Mouse (Mus musculus): ENCODE results near the gene Ttll6. TPM values are rescaled to one million over a fixed set of nuclear protein-coding genes. Genes with fewer than 3 reads are reported as not detected.
A peak's percentile ranks its signal among the peaks of the same experiment; 100 is the strongest.

Ttll6 gene
- polyA plus RNA-seq, 1 experiment from 2014 or later = 0.12 TPM

- Histone ChIP-seq H3K9me3 (ENCODE audit: control insufficient read depth, low read length) (no peaks in the 10 kb centered on the region), H3K27me3 (ENCODE audit: control insufficient read depth, insufficient read depth, low read length) (peaks cover 100% of the 10 kb centered on the region), H3K4me1 (replicated peaks; ENCODE audit: control insufficient read depth, insufficient read depth, low read length) (0 out of 2 replicates have a peak, but pooled peaks cover 1% of the 10 kb centered on the region), H3K9ac (ENCODE audit: low read depth, low read length) (no peak overlapping the region), H3K4me3 (ENCODE audit: low read depth, low read length) (no peak overlapping the region), H3K4me2 (replicated peaks; ENCODE audit: low read depth, low read length) (no peak overlapping the region), H3K36me3 (ENCODE audit: control insufficient read depth, insufficient read depth, low read length) (no peaks in the 10 kb centered on the region), H3K27ac (ENCODE audit: low read depth, low read length) (no peak overlapping the region)
- DNase-seq (ENCODE audit: low spot score) = peak; percentile 45
- ATAC-seq (ENCODE audit: low FRiP score) = no peak
- 9% methylated on average over 11 of the region's 11 CpGs for WGBS
Observed at GRCm38 (mm10) chr11:96194961-96195640, 61.5 kb downstream of the Ttll6 start.

GRCm38 (mm10) chr11:96195769-96196280 lies 62.2 kb downstream of the Ttll6 start:
- DNase-seq (ENCODE audit: low spot score) = peak; percentile 45
- H3K9ac ChIP-seq (ENCODE audit: low read depth, low read length) = no peak overlapping the region

GRCm38 (mm10) chr11:96198642-96199041 lies 65.1 kb downstream of the Ttll6 start:
- Histone ChIP-seq H3K27ac (ENCODE audit: low read depth, low read length) (no peak overlapping the region), H3K36me3 (ENCODE audit: control insufficient read depth, insufficient read depth, low read length) (no peaks in the 10 kb centered on the region), H3K4me1 (replicated peaks; ENCODE audit: control insufficient read depth, insufficient read depth, low read length) (0 out of 2 replicates have a peak, but pooled peaks cover 2% of the 10 kb centered on the region), H3K9ac (ENCODE audit: low read depth, low read length) (no peak overlapping the region), H3K9me3 (ENCODE audit: control insufficient read depth, low read length) (no peaks in the 10 kb centered on the region), H3K4me2 (replicated peaks; ENCODE audit: low read depth, low read length) (no peak overlapping the region), H3K4me3 (ENCODE audit: low read depth, low read length) (no peak overlapping the region), H3K27me3 (ENCODE audit: control insufficient read depth, insufficient read depth, low read length) (peaks cover 98% of the 10 kb centered on the region)
- WGBS = under 1% methylated on average over 12 of the region's 12 CpGs
- ATAC-seq (ENCODE audit: low FRiP score) = no peak
- peak; percentile 59 for DNase-seq (ENCODE audit: low spot score)

More at GRCm38 (mm10) chr11:96195769-96196280, 62.2 kb downstream of the Ttll6 start:
- no peak overlapping the region for H3K4me2 ChIP-seq (replicated peaks; ENCODE audit: low read depth, low read length)
- no peak overlapping the region for H3K27ac ChIP-seq (ENCODE audit: low read depth, low read length)
- 0 out of 2 replicates have a peak, but pooled peaks cover 2% of the 10 kb centered on the region for H3K4me1 ChIP-seq (replicated peaks; ENCODE audit: control insufficient read depth, insufficient read depth, low read length)
- no peak overlapping the region for H3K4me3 ChIP-seq (ENCODE audit: low read depth, low read length)
- H3K36me3 ChIP-seq (ENCODE audit: control insufficient read depth, insufficient read depth, low read length) = no peaks in the 10 kb centered on the region
- WGBS = 3% methylated on average over 20 of the region's 20 CpGs
- no peaks in the 10 kb centered on the region for H3K9me3 ChIP-seq (ENCODE audit: control insufficient read depth, low read length)
- ATAC-seq (ENCODE audit: low FRiP score) = no peak
- peaks cover 100% of the 10 kb centered on the region for H3K27me3 ChIP-seq (ENCODE audit: control insufficient read depth, insufficient read depth, low read length)

- Histone ChIP-seq H3K4me1 (replicated peaks; ENCODE audit: control insufficient read depth, insufficient read depth, low read length) (0 out of 2 replicates have a peak, but pooled peaks cover 2% of the 10 kb centered on the region), H3K4me2 (replicated peaks; ENCODE audit: low read depth, low read length) (no peak overlapping the region), H3K27me3 (ENCODE audit: control insufficient read depth, insufficient read depth, low read length) (peaks cover 98% of the 10 kb centered on the region), H3K9me3 (ENCODE audit: control insufficient read depth, low read length) (no peaks in the 10 kb centered on the region), H3K27ac (ENCODE audit: low read depth, low read length) (no peak overlapping the region), H3K9ac (ENCODE audit: low read depth, low read length) (no peak overlapping the region), H3K4me3 (ENCODE audit: low read depth, low read length) (no peak overlapping the region), H3K36me3 (ENCODE audit: control insufficient read depth, insufficient read depth, low read length) (no peaks in the 10 kb centered on the region)
- DNase-seq (ENCODE audit: low spot score) = peak; percentile 50
- WGBS = 3% methylated on average over 22 of the region's 22 CpGs
- ATAC-seq (ENCODE audit: low FRiP score) = no peak
Observed at GRCm38 (mm10) chr11:96199181-96200086, 65.8 kb downstream of the Ttll6 start.

- peaks cover 98% of the 10 kb centered on the region for H3K27me3 ChIP-seq (ENCODE audit: control insufficient read depth, insufficient read depth, low read length)
- H3K27ac ChIP-seq (ENCODE audit: low read depth, low read length) = no peak overlapping the region
- no peak overlapping the region for H3K4me2 ChIP-seq (replicated peaks; ENCODE audit: low read depth, low read length)
- no peak overlapping the region for H3K4me3 ChIP-seq (ENCODE audit: low read depth, low read length)
- ATAC-seq (ENCODE audit: low FRiP score) = no peak
- no peaks in the 10 kb centered on the region for H3K9me3 ChIP-seq (ENCODE audit: control insufficient read depth, low read length)
- under 1% methylated on average over 14 of the region's 14 CpGs for whole genome bisulfite sequencing
- 0 out of 2 replicates have a peak, but pooled peaks cover 2% of the 10 kb centered on the region for H3K4me1 ChIP-seq (replicated peaks; ENCODE audit: control insufficient read depth, insufficient read depth, low read length)
- H3K36me3 ChIP-seq (ENCODE audit: control insufficient read depth, insufficient read depth, low read length) = no peaks in the 10 kb centered on the region
- peak; percentile 49 for DNase-seq (ENCODE audit: low spot score)
- no peak overlapping the region for H3K9ac ChIP-seq (ENCODE audit: low read depth, low read length)
Observed at GRCm38 (mm10) chr11:96200183-96200655, 66.6 kb downstream of the Ttll6 start.

GRCm38 (mm10) chr11:96201741-96202140 lies 68.2 kb downstream of the Ttll6 start:
- Histone ChIP-seq H3K4me2 (replicated peaks; ENCODE audit: low read depth, low read length) (no peak overlapping the region), H3K36me3 (ENCODE audit: control insufficient read depth, insufficient read depth, low read length) (no peaks in the 10 kb centered on the region), H3K9ac (ENCODE audit: low read depth, low read length) (no peak overlapping the region), H3K27ac (ENCODE audit: low read depth, low read length) (no peak overlapping the region), H3K4me1 (replicated peaks; ENCODE audit: control insufficient read depth, insufficient read depth, low read length) (0 out of 2 replicates have a peak, but pooled peaks cover 2% of the 10 kb centered on the region), H3K27me3 (ENCODE audit: control insufficient read depth, insufficient read depth, low read length) (peaks cover 97% of the 10 kb centered on the region), H3K4me3 (ENCODE audit: low read depth, low read length) (no peak overlapping the region), H3K9me3 (ENCODE audit: control insufficient read depth, low read length) (no peaks in the 10 kb centered on the region)
- DNase-seq (ENCODE audit: low spot score) (peak; percentile 48), ATAC-seq (ENCODE audit: low FRiP score) (no peak)

- Histone ChIP-seq H3K9me3 (ENCODE audit: control insufficient read depth, low read length) (no peaks in the 10 kb centered on the region), H3K27me3 (ENCODE audit: control insufficient read depth, insufficient read depth, low read length) (peaks cover 97% of the 10 kb centered on the region), H3K36me3 (ENCODE audit: control insufficient read depth, insufficient read depth, low read length) (no peaks in the 10 kb centered on the region), H3K9ac (ENCODE audit: low read depth, low read length) (no peak overlapping the region), H3K27ac (ENCODE audit: low read depth, low read length) (no peak overlapping the region), H3K4me3 (ENCODE audit: low read depth, low read length) (no peak overlapping the region), H3K4me2 (replicated peaks; ENCODE audit: low read depth, low read length) (no peak overlapping the region), H3K4me1 (replicated peaks; ENCODE audit: control insufficient read depth, insufficient read depth, low read length) (0 out of 2 replicates have a peak, but pooled peaks cover 2% of the 10 kb centered on the region)
- DNase-seq (ENCODE audit: low spot score) (peak; percentile 51), ATAC-seq (ENCODE audit: low FRiP score) (no peak)
- 1% methylated on average over 14 of the region's 14 CpGs for WGBS
Observed at GRCm38 (mm10) chr11:96202401-96203081, 69.0 kb downstream of the Ttll6 start.

- Histone ChIP-seq H3K27ac (ENCODE audit: low read depth, low read length) (no peak overlapping the region), H3K36me3 (ENCODE audit: control insufficient read depth, insufficient read depth, low read length) (no peaks in the 10 kb centered on the region), H3K27me3 (ENCODE audit: control insufficient read depth, insufficient read depth, low read length) (peaks cover 96% of the 10 kb centered on the region), H3K4me1 (replicated peaks; ENCODE audit: control insufficient read depth, insufficient read depth, low read length) (0 out of 2 replicates have a peak, but pooled peaks cover 2% of the 10 kb centered on the region), H3K9ac (ENCODE audit: low read depth, low read length) (no peak overlapping the region), H3K4me2 (replicated peaks; ENCODE audit: low read depth, low read length) (no peak overlapping the region), H3K4me3 (ENCODE audit: low read depth, low read length) (no peak overlapping the region), H3K9me3 (ENCODE audit: control insufficient read depth, low read length) (no peaks in the 10 kb centered on the region)
- ATAC-seq (ENCODE audit: low FRiP score) = no peak
- no peak for DNase-seq (ENCODE audit: low spot score)
- WGBS = under 1% methylated on average over 37 of the region's 37 CpGs
Observed at GRCm38 (mm10) chr11:96203182-96203788, 69.7 kb downstream of the Ttll6 start.

Measured in hindbrain, embryonic 11.5 days (tissue).